Mouse (Mus musculus): ENCODE results near the gene Iffo2.

GRCm38 (mm10) chr4:139605216-139605615 lies 74.9 kb downstream of the Iffo2 start:
- TF ChIP-seq POLR2A (IDR thresholded peaks at IDR 0.05; ENCODE audit: insufficient read depth, low read depth, low read length) (no peak), CTCF (IDR thresholded peaks at IDR 0.05; ENCODE audit: insufficient read depth, low read depth, low read length) (no peak)

Measured in olfactory bulb, adult 2 months (tissue).